Mouse (Mus musculus) lung, postnatal 0 days (tissue): ENCODE data around the gene Olfr993.

ENCODE experiments used
- CTCF ChIP-seq: IDR thresholded peaks from 2 replicates; pipeline ENCODE4 v1.5.1; 2016; ENCODE audit warnings: antibody characterized with exemption, mild to moderate bottlenecking
- EP300 ChIP-seq: IDR thresholded peaks from 2 replicates; pipeline ENCODE4 v1.6.1; 2016; ENCODE audit warnings: antibody characterized with exemption, mild to moderate bottlenecking, control low read depth

DNA sequence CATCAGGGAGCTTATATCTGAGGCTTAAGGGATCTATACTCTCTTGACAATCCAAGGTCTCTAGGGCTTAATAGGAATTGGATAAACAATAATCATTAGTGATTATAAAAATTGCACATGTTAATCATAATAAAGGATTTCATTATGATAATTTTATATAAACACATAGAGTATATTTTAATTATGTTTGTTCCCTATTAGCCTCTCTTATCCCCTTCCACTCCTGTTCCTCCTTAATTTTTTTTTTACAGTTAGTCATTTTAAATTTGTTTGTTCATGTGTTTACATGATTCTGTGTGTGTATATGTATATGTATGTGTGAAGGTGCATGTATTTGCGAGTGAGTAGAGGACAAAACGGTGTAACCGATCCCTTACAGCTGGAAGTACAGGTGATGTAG, 21.7 kb upstream of the Olfr993 start, which contains the start of gene Olfr994:
- no peak for TF ChIP-seq CTCF
- no peak for TF ChIP-seq EP300
